Mouse (Mus musculus): ENCODE data around the gene Gopc.
A peak's percentile ranks its signal among the peaks of the same experiment; 100 is the strongest.
"Not testable (repeated sequence)": the region's sequence is repeated elsewhere in the genome, so short reads cannot be mapped to it uniquely, and the experiment has no call there.

The Gopc gene

GRCm38 (mm10) chr10:52387192-52387591 is 5.3 kb upstream of the Gopc start:
- no peak for DNase-seq (ENCODE audit: low spot score)

GRCm38 (mm10) chr10:52384823-52385610 is 3.1 kb upstream of the Gopc start:
- no peak for DNase-seq (ENCODE audit: low spot score)

DNA sequence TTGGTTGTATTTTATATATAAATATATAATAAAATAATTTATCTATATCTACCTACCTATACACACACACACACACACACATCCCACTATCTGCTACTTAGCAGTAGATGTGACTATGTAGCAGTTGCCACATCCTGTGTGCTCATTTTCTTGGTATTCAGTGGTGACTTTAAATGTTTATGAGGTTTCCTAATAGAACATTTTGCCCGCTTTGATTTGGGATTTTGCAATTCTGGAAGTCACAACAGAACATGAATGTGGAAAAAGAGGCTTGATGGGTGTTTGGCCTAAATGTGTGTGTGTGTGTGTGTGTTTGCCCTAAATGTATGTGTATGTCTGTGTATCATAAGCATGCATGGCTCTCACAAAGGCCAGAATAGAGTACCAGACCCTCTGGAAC is 1.6 kb upstream of the Gopc start:
- no peak for DNase-seq (ENCODE audit: low spot score)

GRCm38 (mm10) chr10:52383022-52383421 is 1.1 kb upstream of the Gopc start:
- no peak for DNase-seq (ENCODE audit: low spot score)

DNA sequence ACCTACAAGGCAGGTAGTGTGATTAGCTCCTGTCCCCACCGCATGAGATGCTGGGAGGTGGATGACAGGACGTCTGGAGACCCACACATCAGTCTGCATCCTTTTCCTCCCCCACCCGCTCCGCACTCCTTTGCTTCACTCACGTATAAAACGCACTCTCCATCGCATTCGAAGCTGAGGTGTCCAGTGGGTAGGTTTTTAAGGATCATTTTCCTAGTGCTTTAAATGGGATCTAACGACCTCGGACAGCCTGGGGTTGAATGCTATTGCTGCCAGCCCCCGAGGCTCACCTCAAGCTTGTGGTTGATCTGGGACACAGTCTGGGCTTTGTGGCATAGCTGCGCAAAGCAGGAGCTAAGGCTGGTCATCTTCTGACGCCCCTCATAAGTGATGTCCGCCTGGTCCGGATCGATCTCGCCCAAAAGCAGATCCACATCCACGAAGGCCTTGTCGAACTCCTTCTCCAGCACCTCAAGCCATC is 563 bp downstream of the Gopc start:
- DNase-seq (ENCODE audit: low spot score) = peak; percentile 9

DNA sequence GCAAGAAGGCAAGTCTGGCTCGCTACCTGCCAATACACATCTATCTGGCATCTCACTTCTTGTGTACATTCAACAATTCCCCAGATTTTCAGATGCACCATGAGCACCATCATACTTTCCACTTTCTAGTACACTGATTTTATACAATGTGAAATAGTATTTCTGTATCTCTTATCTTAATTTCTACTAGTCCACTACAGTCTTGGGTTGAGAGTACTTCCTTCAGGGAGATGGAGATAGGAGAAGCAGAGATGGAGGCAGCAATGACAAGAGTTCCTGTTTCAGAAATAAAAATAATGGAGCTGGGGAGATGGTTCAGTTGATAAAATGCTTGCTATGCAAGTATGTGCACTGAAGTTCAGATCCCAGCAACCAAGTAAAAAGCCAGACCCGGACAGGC is 4.1 kb downstream of the Gopc start:
- DNase-seq (ENCODE audit: low spot score) = no peak

- no peak for DNase-seq (ENCODE audit: low spot score)
Observed at GRCm38 (mm10) chr10:52376422-52376821, 5.5 kb downstream of the Gopc start.

- no peak for DNase-seq (ENCODE audit: low spot score)
Observed at GRCm38 (mm10) chr10:52374651-52375050, 7.3 kb downstream of the Gopc start.

DNA sequence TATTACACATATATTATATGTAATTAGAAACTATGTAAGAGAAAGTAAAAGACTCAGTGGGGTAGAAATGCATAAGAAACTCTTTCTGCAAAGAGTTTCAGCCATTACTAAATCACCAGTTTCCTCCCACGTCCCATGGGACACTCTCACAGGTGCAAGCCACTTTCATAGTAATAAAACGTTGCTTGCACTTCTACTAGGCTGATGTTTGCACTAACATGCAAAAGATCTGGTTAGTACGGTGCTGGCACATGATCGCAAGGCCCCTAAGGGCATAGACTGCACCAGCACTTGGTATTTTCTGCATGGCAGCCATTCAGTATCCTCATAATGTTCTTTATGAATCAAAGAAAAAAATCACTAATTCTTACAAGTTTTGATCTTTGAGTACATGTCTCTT is 8.1 kb downstream of the Gopc start:
- DNase-seq (ENCODE audit: low spot score) = no peak

- no peak for DNase-seq (ENCODE audit: low spot score)
Observed at GRCm38 (mm10) chr10:52368376-52368775, 13.5 kb downstream of the Gopc start.

- no peak for DNase-seq (ENCODE audit: low spot score)
Observed at GRCm38 (mm10) chr10:52360862-52361609, 20.9 kb downstream of the Gopc start.

GRCm38 (mm10) chr10:52360241-52360735 is 21.6 kb downstream of the Gopc start:
- no peak for DNase-seq (ENCODE audit: low spot score)

- DNase-seq (ENCODE audit: low spot score) = no peak
Observed at GRCm38 (mm10) chr10:52358467-52358866, 23.5 kb downstream of the Gopc start, which contains the start of gene Gm26741. Gm26741 (plus strand) TSS chr10:52358767.

DNA sequence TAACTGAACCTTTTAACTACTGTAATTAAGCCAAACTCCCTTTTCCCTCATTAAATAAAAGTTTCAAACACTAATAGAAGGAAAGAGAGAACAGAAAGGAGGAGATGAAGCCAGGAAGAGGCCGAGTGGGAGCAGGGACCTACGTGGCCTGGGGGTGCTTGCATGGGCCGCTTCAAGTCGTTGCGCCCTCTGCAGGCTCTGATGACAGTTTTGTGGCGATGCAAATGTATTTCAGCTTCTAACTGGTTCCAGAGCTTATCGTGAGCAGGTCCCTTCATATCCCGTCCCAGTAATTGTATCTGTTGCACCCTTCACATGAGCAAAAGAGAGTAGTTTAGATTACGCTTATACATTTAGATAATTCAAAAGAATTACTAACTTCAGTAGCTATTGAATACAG is 28.7 kb downstream of the Gopc start:
- no peak for DNase-seq (ENCODE audit: low spot score)

DNA sequence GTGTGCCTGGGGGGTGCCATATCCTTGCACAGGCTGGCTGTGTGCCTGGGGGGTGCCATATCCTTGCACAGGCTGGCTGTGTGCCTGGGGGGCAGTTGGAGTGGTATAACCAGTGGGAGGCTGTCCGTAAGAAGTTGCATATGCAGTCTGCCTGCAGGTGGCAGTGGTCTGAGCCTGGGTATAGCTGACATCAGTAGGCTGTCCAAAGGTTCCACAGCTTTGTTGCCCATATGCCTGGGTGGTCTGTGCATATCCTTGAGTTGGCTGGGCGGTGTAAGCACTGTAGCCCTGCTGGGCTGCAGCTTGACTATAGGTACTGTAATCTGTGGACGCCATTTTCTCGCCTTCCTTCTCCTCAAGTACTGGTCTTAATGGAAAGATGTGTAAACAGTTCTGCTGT is 38.6 kb downstream of the Gopc start:
- DNase-seq (ENCODE audit: low spot score) = not testable (repeated sequence)

GRCm38 (mm10) chr10:52331007-52331406 is 50.9 kb downstream of the Gopc start:
- no peak for DNase-seq (ENCODE audit: low spot score)

- no peak for DNase-seq (ENCODE audit: low spot score)
Observed at GRCm38 (mm10) chr10:52321918-52322317, 60.0 kb downstream of the Gopc start.

DNA sequence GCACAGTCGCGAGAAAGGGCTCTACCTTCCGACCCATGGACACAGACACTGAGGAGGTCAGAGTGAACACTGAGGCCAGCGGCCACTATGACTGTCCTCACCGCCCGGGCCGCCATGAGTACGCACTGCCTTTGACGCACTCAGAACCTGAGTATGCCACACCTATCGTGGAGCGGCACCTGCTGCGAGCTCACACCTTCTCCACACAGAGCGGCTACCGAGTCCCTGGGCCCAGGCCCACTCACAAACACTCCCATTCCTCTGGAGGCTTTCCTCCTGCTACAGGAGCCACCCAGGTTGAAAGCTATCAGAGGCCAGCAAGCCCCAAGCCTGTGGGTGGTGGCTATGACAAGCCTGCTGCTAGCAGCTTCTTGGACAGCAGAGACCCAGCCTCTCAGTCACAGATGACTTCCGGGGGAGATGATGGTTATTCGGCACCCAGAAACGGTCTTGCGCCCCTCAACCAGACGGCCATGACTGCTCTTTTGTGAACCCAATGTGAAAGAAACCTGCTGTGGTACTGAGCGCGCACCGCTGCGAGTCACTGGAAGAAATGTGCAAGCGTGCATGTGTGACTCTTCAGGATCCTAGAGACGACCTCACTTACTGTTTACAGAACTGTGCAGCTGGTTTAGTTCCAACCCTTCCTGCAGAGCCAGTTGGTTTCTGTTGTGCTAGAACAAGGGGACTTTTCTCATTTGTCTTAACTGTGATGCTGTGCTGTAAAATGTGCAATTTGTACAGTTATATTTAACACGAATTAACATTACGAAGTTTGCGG is 62.2 kb downstream of the Gopc start:
- no peak for DNase-seq (ENCODE audit: low spot score)

GRCm38 (mm10) chr10:52309196-52309595 is 72.7 kb downstream of the Gopc start:
- no peak for DNase-seq (ENCODE audit: low spot score)

GRCm38 (mm10) chr10:52304574-52304973 is 77.3 kb downstream of the Gopc start:
- no peak for DNase-seq (ENCODE audit: low spot score)

- no peak for DNase-seq (ENCODE audit: low spot score)
Observed at GRCm38 (mm10) chr10:52302271-52302670, 79.7 kb downstream of the Gopc start.

DNA sequence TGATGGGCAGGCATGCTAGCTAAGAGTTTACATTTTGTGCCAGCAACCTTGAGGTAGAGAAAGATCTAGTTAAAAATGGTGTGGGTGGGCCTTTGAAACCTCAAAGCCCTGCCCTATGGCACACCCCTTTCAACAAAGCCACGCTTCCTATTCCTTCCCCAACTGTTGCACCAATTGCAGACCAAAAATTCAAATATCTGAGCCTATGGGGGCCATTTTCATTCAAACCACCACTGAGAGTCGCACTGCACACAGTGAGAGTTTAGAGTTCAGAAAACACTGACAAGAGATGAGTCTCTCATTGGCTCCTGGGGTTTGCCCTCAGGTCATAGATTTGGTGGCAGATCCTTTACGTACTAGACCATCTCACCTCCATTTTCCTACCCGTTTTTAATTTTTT is 80.2 kb downstream of the Gopc start:
- DNase-seq (ENCODE audit: low spot score) = no peak

All from spleen, adult 12 weeks (tissue).